Mouse (Mus musculus) heart, postnatal 0 days (tissue): ENCODE data around the gene Cyp2d22.

Experiments used
- CTCF ChIP-seq: IDR thresholded peaks from 2 replicates; pipeline ENCODE4 v1.5.1; 2016; ENCODE audit warnings: antibody characterized with exemption, control low read depth, low read depth
- EP300 ChIP-seq: IDR thresholded peaks from 2 replicates; pipeline ENCODE4 v1.6.1; 2016; ENCODE audit warnings: antibody characterized with exemption, low read depth

DNA sequence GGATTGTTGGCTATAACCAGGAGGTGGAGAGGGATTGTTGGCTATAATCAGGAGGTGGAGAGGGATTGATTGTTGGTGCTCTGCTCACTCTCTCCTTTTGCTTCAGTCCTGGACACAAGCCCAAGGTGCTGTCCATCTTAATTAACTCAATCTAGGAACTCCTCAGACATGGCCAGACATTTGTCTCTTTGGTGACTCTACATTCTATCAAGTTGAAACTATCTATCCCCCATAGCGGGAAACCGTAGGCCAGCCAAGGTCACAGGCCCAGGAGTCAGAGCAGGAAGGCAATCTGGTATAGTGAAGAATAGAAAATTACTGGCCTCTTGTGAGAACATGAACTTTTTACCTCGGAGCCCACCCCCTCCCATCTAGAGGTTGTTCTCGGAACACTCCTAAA, 17.8 kb downstream of the Cyp2d22 start:
- TF ChIP-seq CTCF (no peak), EP300 (0 out of 2 replicates have a peak, but pooled peaks have one; percentile 40)
